Mouse (Mus musculus) liver, postnatal 0 days (tissue): Measurements from ENCODE around the gene Epas1.

Experiments used
- CTCF ChIP-seq: sonication (generic); IDR thresholded peaks from 2 replicates; pipeline ENCODE4 v1.5.1; 2016; ENCODE audit warnings: antibody characterized with exemption, low read depth
- EP300 ChIP-seq: IDR thresholded peaks from 2 replicates; pipeline ENCODE4 v1.6.1; 2016; ENCODE audit warnings: antibody characterized with exemption, low read depth, mild to moderate bottlenecking

GRCm38 (mm10) chr17:86785612-86786011 lies 32.1 kb downstream of the Epas1 start:
- TF ChIP-seq CTCF (no peak), EP300 (no peak)
